Mouse (Mus musculus): ENCODE data around the gene Dus2.
A peak's percentile ranks its signal among the peaks of the same experiment; 100 is the strongest.

GRCm38 (mm10) chr8:105966692-105967311 is 24.3 kb upstream of the Dus2 start:
- TF ChIP-seq CTCF (IDR thresholded peaks at IDR 0.05; ENCODE audit: low read depth), result peak; percentile 11; the same call in 1 of the 2 replicates
- TF ChIP-seq EP300 (IDR thresholded peaks at IDR 0.05; ENCODE audit: low read depth), result peak; percentile 69

All from liver, embryonic 14.5 days (tissue).